Mouse (Mus musculus) heart, adult 2 months (tissue): ENCODE measurements around the gene Gramd2. TPM values are rescaled to one million over a fixed set of nuclear protein-coding genes. Genes with fewer than 3 reads are reported as not detected.
A peak's percentile ranks its signal among the peaks of the same experiment; 100 is the strongest.

Source experiments
- DNase-seq, 2 experiments: peaks; one replicate each; pipeline ENCODE4 v3.0.0; 2021
- H3K27ac ChIP-seq: fragments of 200-600 bp; 2 replicates; pipeline ENCODE4 v1.8.1; 2022
- H3K27me3 ChIP-seq: fragments of 200-500 bp; 2 replicates; pipeline ENCODE4 v1.6.1; 2012; ENCODE audit warnings: mild to moderate bottlenecking, low read length, inconsistent platforms, mixed read lengths; ENCODE audit not compliant: control insufficient read depth, insufficient read depth
- H3K36me3 ChIP-seq: fragments of 200-500 bp; 2 replicates; pipeline ENCODE4 v1.6.1; 2012; ENCODE audit warnings: low read length, inconsistent platforms; ENCODE audit not compliant: control insufficient read depth, insufficient read depth
- H3K4me1 ChIP-seq: fragments of 200-500 bp; 2 replicates; pipeline ENCODE4 v1.6.1; 2011; ENCODE audit warnings: low read length; ENCODE audit not compliant: control insufficient read depth, insufficient read depth
- H3K4me3 ChIP-seq: fragments of 200-600 bp; 2 replicates; pipeline ENCODE4 v1.8.1; 2022
- H3K79me2 ChIP-seq: fragments of 200-500 bp; replicated peaks from 2 replicates; pipeline ENCODE4 v1.6.1; 2012; ENCODE audit warnings: mild to moderate bottlenecking, inconsistent platforms, low read length, moderate library complexity, mixed read lengths; ENCODE audit not compliant: control insufficient read depth, insufficient read depth
- H3K9ac ChIP-seq: fragments of 200-500 bp; 2 replicates; pipeline ENCODE4 v1.6.1; 2012; ENCODE audit warnings: low read depth, mild to moderate bottlenecking, control low read depth, inconsistent platforms, low read length, mixed read lengths
- CTCF ChIP-seq: fragments of 200-600 bp; IDR thresholded peaks from 2 replicates; pipeline ENCODE4 v1.8.1; 2022; ENCODE audit warnings: antibody characterized with exemption, mild to moderate bottlenecking, moderate library complexity
- EP300 ChIP-seq: fragments of 200-500 bp; IDR thresholded peaks from 2 replicates; pipeline ENCODE4 v1.6.1; 2011; ENCODE audit warnings: low read depth, low read length, control low read depth; ENCODE audit not compliant: insufficient read depth
- POLR2A ChIP-seq: fragments of 200-500 bp; IDR thresholded peaks from 2 replicates; pipeline ENCODE4 v1.6.1; 2011; ENCODE audit warnings: mild to moderate bottlenecking, low read depth, low read length, control low read depth; ENCODE audit not compliant: insufficient read depth
- WGBS: fragments of 180-500 bp; shearing (Covaris S2); methylation state at CpG from one replicate; pipeline ENCODE4 v1.1.7; 2018; 5-methylcytosine and 5-hydroxymethylcytosine counted together
- intact Hi-C: fragments of 180-260 bp; cut with DNase I; formaldehyde crosslinking; loops from one replicate; pipeline ENCODE4 v1.15.1; 2025
- polyA plus RNA-seq: library from polyadenylated mRNA; depleted of rRNA; stranded (reverse); fragments of >200 nt; gene quantifications from 2 replicates; pipeline ENCODE4 v1.2.3, GENCODE M21; 2012
- total RNA-seq, 2 experiments: library from RNA; stranded (reverse); gene quantifications; 2 replicates each; pipeline ENCODE4 v1.2.3; 2021

Gramd2 gene
- total and polyA plus RNA-seq, 3 experiments, result 1.3 TPM; not detected in 2

DNA sequence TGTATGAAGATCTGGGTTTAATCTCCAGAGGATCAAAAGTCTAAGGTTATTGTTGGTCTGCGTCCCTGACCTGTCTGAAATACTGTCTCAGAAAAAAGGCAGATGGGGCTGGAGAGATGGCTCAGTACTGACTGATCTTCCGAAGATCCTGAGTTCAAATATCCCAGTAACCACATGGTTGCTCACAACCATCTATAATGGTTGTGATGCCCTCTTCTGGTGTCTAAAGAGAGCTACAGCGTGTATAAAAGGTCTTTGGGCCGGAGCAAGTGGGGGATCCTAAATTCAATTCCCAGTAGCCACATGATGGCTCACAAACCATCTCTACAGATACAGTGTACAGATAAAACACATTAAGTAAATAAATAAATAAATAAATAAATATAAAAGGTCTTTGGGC lies 10.8 kb upstream of the Gramd2 start:
- H3K79me2 ChIP-seq, result no peaks in the 10 kb centered on the region
- TF ChIP-seq POLR2A, result no peak
- TF ChIP-seq CTCF, result peak; percentile 57
- peaks cover 26% of the 10 kb centered on the region for H3K36me3 ChIP-seq
- no peak for DNase-seq
- no peak overlapping the region for H3K4me3 ChIP-seq
- intact Hi-C loops, result no loop called here
- no peak overlapping the region for H3K9ac ChIP-seq
- 60% methylated on average over 4 of the region's 4 CpGs for WGBS
- no peak overlapping the region for H3K27ac ChIP-seq
- peaks cover 9% of the 10 kb centered on the region for H3K4me1 ChIP-seq
- H3K27me3 ChIP-seq, result no peaks in the 10 kb centered on the region

DNA sequence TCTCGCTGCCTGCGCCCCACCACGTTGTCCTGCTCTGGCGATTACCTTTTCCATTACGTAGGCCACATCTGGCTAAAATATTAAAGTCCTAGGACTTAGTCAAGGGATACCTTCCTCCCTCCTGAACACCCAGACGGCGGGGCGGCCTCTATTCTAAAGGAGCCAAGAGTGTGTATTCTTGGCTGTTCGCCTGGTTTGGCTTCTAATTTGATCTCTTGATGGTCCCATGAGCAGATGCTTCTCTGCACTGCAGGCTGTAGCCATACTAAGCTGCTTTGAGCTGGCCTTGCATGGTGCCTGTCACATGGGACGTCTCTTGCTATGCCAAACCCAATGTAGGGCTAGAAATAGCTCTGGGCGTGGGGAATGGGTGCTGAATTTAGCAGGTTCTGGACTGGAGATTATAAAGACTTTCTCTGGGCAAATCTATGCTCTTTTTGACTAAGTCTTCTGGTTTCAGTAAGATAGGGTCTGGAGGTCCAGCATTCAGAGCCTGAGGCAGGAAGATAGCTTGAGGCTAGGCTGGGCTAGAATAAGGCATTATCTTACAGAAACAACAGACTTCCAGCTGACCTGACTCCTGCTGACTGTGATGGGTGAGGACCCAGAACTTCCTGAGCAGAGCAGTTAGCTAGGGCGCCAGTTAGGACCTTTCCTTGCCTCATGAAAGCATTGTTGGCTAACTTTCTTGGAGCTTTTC lies 7.6 kb upstream of the Gramd2 start:
- 45% methylated on average over 12 of the region's 12 CpGs for WGBS
- no peak overlapping the region for H3K9ac ChIP-seq
- no peaks in the 10 kb centered on the region for H3K27me3 ChIP-seq
- TF ChIP-seq EP300 (peak; percentile 87), CTCF (no peak), POLR2A (no peak)
- peaks cover 18% of the 10 kb centered on the region for H3K36me3 ChIP-seq
- no peaks in the 10 kb centered on the region for H3K79me2 ChIP-seq
- H3K27ac ChIP-seq, result peak overlapping the region; percentile 76
- peaks cover 6% of the 10 kb centered on the region for H3K4me1 ChIP-seq
- H3K4me3 ChIP-seq, result no peak overlapping the region
- intact Hi-C loops, result loop anchor here (2.0 kb wide), 1 partner anchor 16 kb away; the partner anchor contains the start of gene Pkm
- DNase-seq, result peak; percentile 49 to 74

DNA sequence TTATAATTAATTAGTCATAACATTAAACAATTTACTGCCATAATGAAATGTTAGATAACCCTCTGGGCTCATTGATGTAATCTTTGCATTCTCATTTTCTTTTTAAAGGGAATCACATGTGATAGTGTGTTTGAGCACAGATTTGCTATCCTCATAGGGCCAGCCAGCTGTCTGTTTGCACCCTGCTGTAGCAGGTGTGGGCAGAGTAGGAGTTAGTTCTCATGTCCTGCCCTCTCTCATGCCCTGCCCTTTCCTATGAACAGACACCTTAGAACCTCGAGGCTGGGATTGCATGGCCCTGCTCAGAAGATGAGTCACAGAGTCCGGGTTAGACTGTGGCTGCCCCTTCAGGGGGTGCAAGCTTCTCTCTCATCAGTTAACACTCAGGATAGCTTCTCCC lies 6.5 kb upstream of the Gramd2 start:
- Histone ChIP-seq H3K36me3 (peaks cover 12% of the 10 kb centered on the region), H3K9ac (no peak overlapping the region), H3K27ac (peak overlapping the region; percentile 76), H3K79me2 (no peaks in the 10 kb centered on the region), H3K4me1 (peaks cover 6% of the 10 kb centered on the region), H3K4me3 (no peak overlapping the region), H3K27me3 (no peaks in the 10 kb centered on the region)
- TF ChIP-seq POLR2A (no peak), CTCF (no peak), EP300 (no peak)
- no peak for DNase-seq
- intact Hi-C loops, result loop anchor here (2.0 kb wide), 1 partner anchor 17 kb away; the partner anchor contains the start of gene Pkm
- 47% methylated on average over 2 of the region's 2 CpGs for WGBS

GRCm38 (mm10) chr9:59675598-59675997 lies 4.3 kb upstream of the Gramd2 start:
- H3K27ac ChIP-seq, result no peak overlapping the region
- H3K36me3 ChIP-seq, result peaks cover 12% of the 10 kb centered on the region
- H3K27me3 ChIP-seq, result no peaks in the 10 kb centered on the region; the same call in 1 of the 2 replicates
- H3K4me1 ChIP-seq, result peaks cover 6% of the 10 kb centered on the region
- peak in 1 of 2 experiments; percentile 57 for DNase-seq
- no peak overlapping the region for H3K4me3 ChIP-seq
- intact Hi-C loops, result loop anchor here (5.0 kb wide), 1 partner anchor 108 kb away; no protein-coding TSS in a partner anchor
- TF ChIP-seq CTCF (peak; percentile 44), POLR2A (no peak)
- no peaks in the 10 kb centered on the region for H3K79me2 ChIP-seq
- no peak overlapping the region for H3K9ac ChIP-seq
- WGBS, result 71% methylated on average over 14 of the region's 14 CpGs

DNA sequence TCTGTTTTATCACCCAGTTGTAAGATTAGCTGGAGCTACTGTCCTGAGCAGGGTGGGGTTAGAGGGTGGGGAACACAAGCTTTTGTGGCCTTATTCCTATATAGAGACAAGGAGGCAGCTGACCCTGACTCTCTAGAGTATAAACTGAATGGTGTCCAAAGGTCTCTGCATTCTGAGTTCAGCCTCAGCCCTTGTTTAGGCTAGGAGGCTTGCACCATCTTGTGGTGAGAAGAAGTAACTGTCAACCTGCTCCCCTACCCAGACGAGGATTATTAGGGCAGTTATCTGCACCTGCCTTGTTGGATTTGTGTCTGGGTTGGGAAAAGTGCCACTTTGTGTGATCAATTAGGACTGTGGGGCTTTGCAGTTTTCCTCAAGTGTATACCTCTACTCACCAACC lies 1.6 kb upstream of the Gramd2 start:
- no peaks in the 10 kb centered on the region; the same call in 1 of the 2 replicates for H3K27me3 ChIP-seq
- H3K79me2 ChIP-seq, result no peaks in the 10 kb centered on the region
- TF ChIP-seq CTCF (peak; percentile 85), POLR2A (no peak), EP300 (0 out of 2 replicates have a peak, but pooled peaks have one; percentile 66)
- no peak for DNase-seq
- peaks cover 5% of the 10 kb centered on the region for H3K36me3 ChIP-seq
- peaks cover 1% of the 10 kb centered on the region for H3K4me1 ChIP-seq
- no peak overlapping the region for H3K4me3 ChIP-seq
- H3K9ac ChIP-seq, result no peak overlapping the region
- H3K27ac ChIP-seq, result no peak overlapping the region
- intact Hi-C loops, result loop anchor here (1.0 to 5.0 kb wide), 2 partner anchors 22 to 111 kb away; partner anchors contain the start of gene Pkm
- 4% methylated on average over 1 of the region's 1 CpGs for WGBS

- no peaks in the 10 kb centered on the region for H3K4me1 ChIP-seq
- no peaks in the 10 kb centered on the region for H3K79me2 ChIP-seq
- 36% methylated on average over 16 of the region's 16 CpGs for WGBS
- H3K27me3 ChIP-seq, result no peaks in the 10 kb centered on the region; the same call in 1 of the 2 replicates
- DNase-seq, result no peak
- H3K27ac ChIP-seq, result no peak overlapping the region
- no peak overlapping the region; the same call in 1 of the 2 replicates for H3K4me3 ChIP-seq
- peaks cover 3% of the 10 kb centered on the region for H3K36me3 ChIP-seq
- intact Hi-C loops, result no loop called here
- TF ChIP-seq CTCF (no peak), POLR2A (no peak), EP300 (no peak)
- H3K9ac ChIP-seq, result no peak overlapping the region
Measured at GRCm38 (mm10) chr9:59680534-59680875, 561 bp downstream of the Gramd2 start.
